Mouse (Mus musculus) 416B (cell line): ENCODE results near the gene Nfix.

Experiments used
- DNase-seq: peaks from one replicate; pipeline ENCODE4 v3.0.0; 2011; ENCODE audit warnings: low read depth

Gene Nfix

GRCm38 (mm10) chr8:84799999-84800831 lies at the start of gene Nfix:
Gene Nfix (minus strand): TSS chr8:84800344.
- DNase-seq = peak; percentile 61

GRCm38 (mm10) chr8:84847684-84848435 lies 47.7 kb upstream of the Nfix start:
- peak; percentile 99 for DNase-seq

GRCm38 (mm10) chr8:84846722-84847572 lies 46.8 kb upstream of the Nfix start, which contains the start of gene Calr:
Gene Calr (minus strand): TSS chr8:84846934.
- peak; percentile 100 for DNase-seq

GRCm38 (mm10) chr8:84846094-84846721 lies 46.1 kb upstream of the Nfix start:
- no peak for DNase-seq

DNA sequence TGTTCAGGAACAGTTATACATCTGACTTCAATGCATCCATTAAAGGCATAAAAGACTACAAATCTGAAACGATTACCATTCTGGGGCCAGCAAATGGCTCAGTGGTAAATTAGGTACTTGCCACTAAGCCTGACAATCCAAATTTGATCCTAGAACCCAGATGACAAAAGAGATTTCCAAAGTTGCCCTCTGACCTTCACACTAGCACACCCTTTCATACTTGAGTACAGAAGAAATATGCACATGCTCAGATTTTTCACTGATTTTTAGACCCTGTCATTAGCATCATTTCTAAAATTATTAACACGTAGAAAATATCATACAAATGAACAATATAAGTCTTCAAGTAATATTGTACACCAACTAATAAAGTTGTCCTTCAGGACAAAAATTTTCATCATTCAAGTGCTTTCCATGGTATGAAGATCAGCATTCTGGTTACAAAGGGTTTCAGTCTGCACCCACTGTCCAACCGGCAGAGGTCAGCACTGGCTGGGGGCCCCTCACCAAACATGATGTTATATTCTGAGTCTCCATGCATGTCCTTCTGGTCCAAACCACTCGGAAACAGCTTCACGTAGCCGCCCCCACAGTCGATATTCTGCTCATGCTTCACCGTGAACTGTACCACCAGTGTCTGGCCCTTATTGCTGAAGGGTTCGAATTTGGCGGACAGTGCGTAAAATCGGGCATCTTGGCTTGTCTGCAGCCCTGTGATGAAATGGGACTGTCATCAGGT lies 45.4 kb upstream of the Nfix start:
- peak; percentile 72 for DNase-seq

DNA sequence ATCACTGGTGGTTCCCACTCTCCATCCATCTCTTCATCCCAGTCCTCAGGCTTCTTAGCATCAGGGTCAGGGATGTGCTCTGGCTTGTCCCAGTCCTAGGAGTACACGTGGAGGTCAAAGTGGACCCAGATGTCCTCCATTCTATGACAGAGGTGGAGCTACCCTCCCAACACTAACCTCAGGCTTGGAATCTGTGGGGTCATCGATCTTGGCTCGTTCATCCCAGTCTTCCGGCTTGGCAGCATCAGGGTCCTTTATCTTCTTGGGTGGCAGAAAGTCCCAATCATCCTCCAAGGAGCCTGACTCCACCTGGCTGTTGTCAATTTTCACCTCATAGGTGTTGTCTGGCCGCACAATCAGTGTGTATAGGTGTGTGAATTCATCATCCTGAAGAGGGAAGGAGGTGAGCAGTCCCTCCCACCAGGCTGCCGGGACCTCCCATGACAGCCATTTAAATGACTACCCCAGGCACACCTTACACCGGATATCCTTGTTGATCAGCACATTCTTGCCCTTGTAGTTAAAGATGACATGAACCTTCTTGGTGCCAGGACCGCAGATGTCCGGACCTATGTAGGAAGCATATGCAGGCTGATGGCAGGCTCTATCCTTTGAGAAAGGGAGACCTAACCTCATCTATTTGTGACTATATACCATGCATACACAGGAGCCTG lies 44.4 kb upstream of the Nfix start:
- DNase-seq = no peak

- no peak for DNase-seq
Measured at GRCm38 (mm10) chr8:84841514-84841913, 41.4 kb upstream of the Nfix start.

DNA sequence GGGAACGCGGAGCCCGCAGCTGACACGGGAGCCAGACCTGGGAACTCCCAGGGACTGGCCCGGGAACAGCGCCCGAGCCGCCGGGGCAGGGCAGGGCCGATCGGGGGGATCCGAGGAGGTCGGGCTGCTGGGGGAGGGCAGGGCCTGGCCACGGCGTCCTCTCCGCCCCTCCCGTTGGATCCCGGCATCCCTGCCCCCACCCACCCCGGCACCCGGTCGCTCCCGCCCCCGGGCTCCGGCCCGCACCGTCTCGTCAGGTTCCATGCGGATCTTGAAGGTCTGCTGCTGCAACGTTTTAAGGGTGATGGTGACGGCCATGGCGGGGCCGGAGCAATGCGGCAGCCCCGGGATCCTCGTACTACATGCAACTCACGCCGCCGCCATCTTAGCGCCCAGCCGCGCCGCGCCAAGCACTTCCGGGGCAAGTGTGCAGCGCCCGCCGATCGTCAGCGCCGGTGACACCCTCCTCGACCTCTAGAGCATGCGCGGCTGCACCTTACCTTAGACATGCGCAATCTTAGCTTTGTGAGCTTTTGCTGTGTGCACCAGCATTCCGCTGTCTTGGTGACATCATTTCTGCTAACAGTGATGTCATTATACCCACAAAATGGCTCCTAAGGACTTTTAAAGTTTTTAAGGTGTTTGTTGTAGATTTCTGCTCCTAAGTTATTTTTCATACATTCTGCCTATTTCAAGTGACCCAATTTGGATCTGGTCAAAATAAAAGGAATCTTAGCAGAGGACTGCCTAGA lies 40.3 kb upstream of the Nfix start, which contains the start of gene Rad23a:
Gene Rad23a (minus strand): TSS at position 418 of the 752 bp plus-strand sequence.
- peak; percentile 98 for DNase-seq

- DNase-seq = no peak
Measured at GRCm38 (mm10) chr8:84839875-84840247, 39.7 kb upstream of the Nfix start.

DNA sequence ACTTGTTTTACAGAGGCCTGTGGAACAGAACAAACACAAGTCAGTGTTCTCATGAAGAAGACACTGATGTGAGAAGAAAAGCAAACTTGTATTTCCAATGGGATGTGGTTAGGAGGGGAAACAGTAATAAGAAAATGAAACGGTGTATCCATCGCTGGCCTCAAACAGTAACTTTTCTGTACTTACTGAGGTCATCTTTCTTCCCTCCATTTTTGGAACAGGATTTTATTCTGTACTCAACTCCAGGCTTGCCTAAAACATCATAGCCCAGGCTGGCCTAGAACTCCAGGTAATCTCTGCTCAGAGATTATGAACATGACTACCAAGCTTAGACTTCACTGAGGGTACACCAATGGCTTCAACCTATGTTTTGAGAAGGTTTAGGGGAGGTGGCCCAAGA lies 39.3 kb upstream of the Nfix start:
- DNase-seq = no peak

DNA sequence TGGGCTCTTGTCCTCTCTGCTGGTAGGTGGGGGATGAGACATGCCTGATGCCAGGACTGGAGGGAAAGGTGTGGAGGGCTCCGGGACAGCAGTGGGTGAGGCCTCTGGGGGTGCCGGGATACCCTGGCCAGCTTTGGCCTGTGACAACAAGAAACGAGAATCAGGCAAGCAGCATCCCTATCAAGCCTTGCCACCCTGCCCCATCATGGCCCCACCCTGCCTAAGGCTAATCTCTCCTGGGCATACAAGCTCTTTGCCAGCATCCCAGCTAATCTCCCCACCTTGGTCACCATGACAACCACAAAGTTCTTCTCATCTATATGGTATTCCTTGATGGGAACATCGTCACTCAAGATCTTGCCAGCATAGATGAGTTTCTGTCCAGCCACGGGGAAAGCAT lies 38.4 kb upstream of the Nfix start:
- DNase-seq = no peak

GRCm38 (mm10) chr8:84837912-84838470 lies 37.8 kb upstream of the Nfix start:
- no peak for DNase-seq

GRCm38 (mm10) chr8:84837149-84837911 lies 37.2 kb upstream of the Nfix start:
- DNase-seq = peak; percentile 59

- no peak for DNase-seq
Measured at GRCm38 (mm10) chr8:84834866-84835855, 35.0 kb upstream of the Nfix start.

- no peak for DNase-seq
Measured at GRCm38 (mm10) chr8:84834002-84834865, 34.1 kb upstream of the Nfix start.
